Mouse (Mus musculus) mammary gland, adult 2 months (tissue): ENCODE data around the gene Ltn1. TPM values are rescaled to one million over a fixed set of nuclear protein-coding genes. Genes with fewer than 3 reads are reported as not detected.

Experiments used
- polyA plus RNA-seq: library from polyadenylated mRNA; depleted of rRNA; stranded (reverse); fragments of >200 nt; gene quantifications from 2 replicates; pipeline ENCODE4 v1.2.3, GENCODE M21; 2012; ENCODE audit warnings: low replicate concordance; rRNA removed

Gene Ltn1
- polyA plus RNA-seq: 3.6 and 7.1 TPM in 2 replicates

GRCm38 (mm10) chr16:87432033-87432814 lies at the start of gene Ltn1:
Gene Ltn1 (minus strand): TSS chr16:87432612.

GRCm38 (mm10) chr16:87454419-87455179 lies 22.2 kb upstream of the Ltn1 start, which contains the start of gene Usp16:
Gene Usp16 (plus strand): TSS chr16:87454703.

GRCm38 (mm10) chr16:87440184-87440686 lies 7.8 kb upstream of the Ltn1 start, which contains the start of gene Rwdd2b:
Gene Rwdd2b (minus strand): TSS chr16:87440573.

GRCm38 (mm10) chr16:87354075-87354583 lies 78.3 kb downstream of the Ltn1 start, which contains the start of gene N6amt1:
Gene N6amt1 (plus strand): TSS chr16:87354185.

Other genes with a start within 250 kb of the Ltn1 start
- 6.2 and 8.9 TPM in 2 replicates for gene N6amt1, start 78.4 kb downstream of the Ltn1 start, polyA plus RNA-seq
- gene Rwdd2b, start 8.0 kb upstream of the Ltn1 start, polyA plus RNA-seq: 2.4 and 4.6 TPM in 2 replicates
- 12.9 and 32.6 TPM in 2 replicates for gene Usp16, start 22.1 kb upstream of the Ltn1 start, polyA plus RNA-seq
- gene Cct8, start 63.3 kb upstream of the Ltn1 start, polyA plus RNA-seq: 14.3 and 28.2 TPM in 2 replicates
- 0.74 and 2.4 TPM in 2 replicates for gene Map3k7cl, start 120.7 kb upstream of the Ltn1 start, polyA plus RNA-seq